Mouse (Mus musculus): ENCODE data around the gene Nudt4.
A peak's percentile ranks its signal among the peaks of the same experiment; 100 is the strongest.

DNA sequence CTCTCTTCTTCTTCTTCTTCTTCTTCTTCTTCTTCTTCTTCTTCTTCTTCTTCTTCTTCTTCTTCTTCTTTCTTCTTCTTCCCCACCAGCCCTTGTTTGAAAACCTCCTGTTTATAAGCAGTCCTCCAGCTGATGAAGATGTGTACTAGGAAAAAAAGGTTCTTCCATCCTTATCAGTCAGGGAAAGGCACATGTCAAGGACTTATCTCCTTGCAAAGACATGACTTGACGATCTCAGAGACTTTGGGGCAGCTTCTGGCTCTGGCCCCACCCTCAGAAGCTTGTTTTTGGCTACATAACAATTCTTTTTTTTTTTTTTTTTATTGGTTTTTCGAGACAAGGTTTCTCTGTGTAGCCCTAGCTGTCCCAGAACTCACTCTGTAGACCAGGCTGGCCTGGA, 5.5 kb upstream of the Nudt4 start:
- TF ChIP-seq CTCF (IDR thresholded peaks at IDR 0.05; ENCODE audit: low read depth, low read length) (no peak), GATA1 (IDR thresholded peaks at IDR 0.05; ENCODE audit: borderline replicate concordance, low read length) (no peak), TAL1 (conservative IDR thresholded peaks at IDR 0.05; ENCODE audit: low read depth, low read length) (peak; percentile 64), POLR2AphosphoS5 (IDR thresholded peaks at IDR 0.05; ENCODE audit: insufficient replicate concordance, low read depth, low read length) (no peak)
